Mouse (Mus musculus): ENCODE data around the gene Sbno1. TPM values are rescaled to one million over a fixed set of nuclear protein-coding genes. Genes with fewer than 3 reads are reported as not detected.
"Not testable (repeated sequence)": the region's sequence is repeated elsewhere in the genome, so short reads cannot be mapped to it uniquely, and the experiment has no call there.

Gene Sbno1
- polyA plus RNA-seq, 1 experiment from 2014 or later = 56.2 TPM

DNA sequence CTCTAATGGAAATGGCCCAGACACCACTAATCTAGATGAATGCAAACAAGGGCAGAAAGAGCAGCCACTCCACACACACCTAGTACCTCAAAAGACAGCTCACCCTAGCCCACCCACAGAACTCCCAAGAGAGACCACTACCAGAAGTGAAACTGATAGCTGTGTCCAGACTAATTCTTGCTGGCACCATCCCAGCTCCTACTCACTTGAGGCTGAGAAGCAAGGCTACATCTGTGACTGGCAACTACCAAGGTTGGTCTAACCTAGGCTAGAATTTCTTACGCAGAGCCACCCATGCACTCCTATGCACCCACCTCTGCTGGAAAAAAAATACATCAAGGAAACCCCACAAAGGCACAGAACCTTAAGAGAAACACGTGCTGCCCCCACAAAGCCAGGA is 75.5 kb downstream of the Sbno1 start:
- Histone ChIP-seq H3K27me3 (ENCODE audit: insufficient read depth, low read length) (no peaks in the 10 kb centered on the region), H3K27ac (0 out of 2 replicates have a peak overlapping the region, but pooled peaks have one; percentile 97), H3K4me1 (replicated peaks; ENCODE audit: insufficient read depth, low read length) (peaks cover 14% of the 10 kb centered on the region), H3K9me3 (replicated peaks; ENCODE audit: low read length) (no peaks in the 10 kb centered on the region), H3K4me2 (ENCODE audit: low read length) (no peak overlapping the region), H3K36me3 (ENCODE audit: insufficient read depth, low read length) (peaks cover 27% of the 10 kb centered on the region), H3K9ac (ENCODE audit: low read depth, low read length) (no peak overlapping the region), H3K4me3 (replicated peaks; ENCODE audit: low read depth, low read length) (no peak overlapping the region)
- DNase-seq (ENCODE audit: low spot score) (no peak), ATAC-seq (replicated peaks; ENCODE audit: low FRiP score, low read depth) (no peak)
- WGBS = 72% methylated on average over 2 of the region's 2 CpGs
- TF ChIP-seq CTCF (IDR thresholded peaks at IDR 0.05; ENCODE audit: low read depth) = no peak

- Histone ChIP-seq H3K27me3 (ENCODE audit: insufficient read depth, low read length) (no peaks in the 10 kb centered on the region), H3K36me3 (ENCODE audit: insufficient read depth, low read length) (peaks cover 37% of the 10 kb centered on the region)
- WGBS = 93% methylated on average over 17 of the region's 17 CpGs
These were observed 76.6 kb downstream of the Sbno1 start for GRCm38 (mm10) chr5:124349196-124349595.

DNA sequence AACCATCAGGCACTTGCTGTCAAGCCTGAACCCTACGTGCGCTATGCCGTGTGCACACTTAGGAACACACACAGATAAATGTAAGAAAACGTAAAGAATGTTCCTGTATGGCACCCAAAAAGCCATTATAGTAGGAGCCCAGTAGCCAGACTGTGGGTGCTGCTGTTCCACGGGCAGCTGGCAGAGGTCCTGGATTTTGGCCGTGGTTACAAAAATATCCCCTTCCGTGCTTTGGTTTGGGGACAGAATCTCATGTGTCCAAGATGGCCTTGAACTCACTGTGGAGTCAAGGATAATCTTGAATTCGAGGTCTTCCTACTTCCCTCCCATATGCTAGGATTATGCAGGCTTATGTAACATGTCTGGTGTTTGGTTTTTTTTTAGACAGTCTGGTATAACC is 82.9 kb downstream of the Sbno1 start:
- no peak for DNase-seq (ENCODE audit: low spot score)
- no peak overlapping the region for H3K27ac ChIP-seq
- no peak overlapping the region for H3K4me3 ChIP-seq (replicated peaks; ENCODE audit: low read depth, low read length)
- no peaks in the 10 kb centered on the region for H3K27me3 ChIP-seq (ENCODE audit: insufficient read depth, low read length)
- H3K9ac ChIP-seq (ENCODE audit: low read depth, low read length) = no peak overlapping the region
- H3K36me3 ChIP-seq (ENCODE audit: insufficient read depth, low read length) = peaks cover 27% of the 10 kb centered on the region
- no peak for TF ChIP-seq CTCF (IDR thresholded peaks at IDR 0.05; ENCODE audit: low read depth)
- no peaks in the 10 kb centered on the region; the same call in 1 of the 2 replicates for H3K4me1 ChIP-seq (replicated peaks; ENCODE audit: insufficient read depth, low read length)
- WGBS = 74% methylated on average over 8 of the region's 8 CpGs
- ATAC-seq (replicated peaks; ENCODE audit: low FRiP score, low read depth) = no peak
- no peaks in the 10 kb centered on the region for H3K9me3 ChIP-seq (replicated peaks; ENCODE audit: low read length)
- H3K4me2 ChIP-seq (ENCODE audit: low read length) = no peak overlapping the region

More at GRCm38 (mm10) chr5:124349196-124349595, 76.6 kb downstream of the Sbno1 start:
- no peak overlapping the region for H3K9ac ChIP-seq (ENCODE audit: low read depth, low read length)
- H3K9me3 ChIP-seq (replicated peaks; ENCODE audit: low read length) = no peaks in the 10 kb centered on the region
- no peak overlapping the region for H3K4me3 ChIP-seq (replicated peaks; ENCODE audit: low read depth, low read length)
- DNase-seq (ENCODE audit: low spot score) (no peak), ATAC-seq (replicated peaks; ENCODE audit: low FRiP score, low read depth) (no peak)
- peaks cover 14% of the 10 kb centered on the region for H3K4me1 ChIP-seq (replicated peaks; ENCODE audit: insufficient read depth, low read length)
- H3K27ac ChIP-seq = no peak overlapping the region
- TF ChIP-seq CTCF (IDR thresholded peaks at IDR 0.05; ENCODE audit: low read depth) = no peak
- no peak overlapping the region for H3K4me2 ChIP-seq (ENCODE audit: low read length)

DNA sequence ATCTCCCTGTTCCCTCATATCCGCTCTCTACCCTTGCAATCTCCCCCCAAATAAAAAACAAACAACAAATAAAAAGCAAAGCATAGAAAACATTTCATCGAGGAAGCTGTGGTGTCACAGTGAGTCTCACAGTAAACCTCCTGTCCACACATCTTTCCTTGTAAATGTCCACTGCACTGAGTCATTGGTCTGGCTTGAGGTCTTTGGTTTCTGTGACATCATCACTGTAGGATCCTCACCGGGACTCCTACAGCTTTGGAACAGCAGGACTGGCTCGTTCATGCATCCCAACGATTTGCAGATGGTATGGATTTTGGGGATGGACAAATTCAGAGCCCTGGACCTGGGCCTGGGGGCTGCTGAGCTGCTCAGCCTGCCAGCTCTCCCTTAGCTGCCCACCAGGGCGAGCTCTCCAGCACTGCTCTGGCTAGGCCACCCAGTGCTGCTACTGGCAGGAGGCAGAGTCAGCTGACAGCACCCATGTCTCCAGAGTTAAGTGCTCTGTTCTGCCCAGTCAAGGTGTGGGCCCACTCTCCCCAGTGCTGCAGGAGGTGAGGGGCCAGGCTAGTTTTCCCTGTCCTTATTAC is 84.0 kb downstream of the Sbno1 start:
- ATAC-seq (replicated peaks; ENCODE audit: low FRiP score, low read depth) = 0 out of 2 replicates have a peak, but pooled peaks have one; percentile 57
- WGBS = 63% methylated on average over 6 of the region's 6 CpGs
- H3K4me3 ChIP-seq (replicated peaks; ENCODE audit: low read depth, low read length); H3K9me3 ChIP-seq (replicated peaks; ENCODE audit: low read length); H3K9ac ChIP-seq (ENCODE audit: low read depth, low read length); H3K27ac ChIP-seq; DNase-seq (ENCODE audit: low spot score); H3K4me2 ChIP-seq (ENCODE audit: low read length); H3K4me1 ChIP-seq (replicated peaks; ENCODE audit: insufficient read depth, low read length); H3K27me3 ChIP-seq (ENCODE audit: insufficient read depth, low read length): not testable (repeated sequence)
- peaks cover 25% of the 10 kb centered on the region for H3K36me3 ChIP-seq (ENCODE audit: insufficient read depth, low read length)
- peak; percentile 46; the same call in 1 of the 2 replicates for TF ChIP-seq CTCF (IDR thresholded peaks at IDR 0.05; ENCODE audit: low read depth)

GRCm38 (mm10) chr5:124338791-124339190 is 87.0 kb downstream of the Sbno1 start:
- Histone ChIP-seq H3K9me3 (replicated peaks; ENCODE audit: low read length) (no peaks in the 10 kb centered on the region), H3K27ac (no peak overlapping the region), H3K4me2 (ENCODE audit: low read length) (no peak overlapping the region), H3K4me1 (replicated peaks; ENCODE audit: insufficient read depth, low read length) (peaks cover 4% of the 10 kb centered on the region; the same call in 1 of the 2 replicates), H3K9ac (ENCODE audit: low read depth, low read length) (no peak overlapping the region), H3K36me3 (ENCODE audit: insufficient read depth, low read length) (peaks cover 3% of the 10 kb centered on the region; the same call in 1 of the 2 replicates), H3K27me3 (ENCODE audit: insufficient read depth, low read length) (no peaks in the 10 kb centered on the region), H3K4me3 (replicated peaks; ENCODE audit: low read depth, low read length) (no peak overlapping the region)
- no peak for DNase-seq (ENCODE audit: low spot score)
- TF ChIP-seq CTCF (IDR thresholded peaks at IDR 0.05; ENCODE audit: low read depth) = no peak
- 85% methylated on average over 8 of the region's 8 CpGs for WGBS
- ATAC-seq (replicated peaks; ENCODE audit: low FRiP score, low read depth) = no peak

DNA sequence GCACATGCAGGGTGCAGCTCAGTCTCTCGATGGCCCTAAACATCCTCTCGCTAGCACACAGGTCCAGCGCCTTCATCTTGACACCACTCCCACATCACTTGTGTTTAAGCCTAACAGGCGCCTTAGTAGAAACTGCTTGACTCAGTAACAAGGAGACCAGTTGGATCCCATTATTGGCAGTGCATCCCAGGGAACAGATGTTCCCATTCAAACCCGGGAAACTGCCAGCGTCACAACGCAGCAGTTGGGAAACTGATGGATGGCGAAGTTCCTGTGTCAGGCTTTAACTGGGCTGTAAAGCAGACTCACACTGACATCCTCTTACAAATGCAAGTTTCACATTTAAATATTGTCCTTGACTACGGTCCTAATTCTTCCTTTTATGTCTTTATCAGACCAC is 87.9 kb downstream of the Sbno1 start:
- no peak for ATAC-seq (replicated peaks; ENCODE audit: low FRiP score, low read depth)
- peak overlapping the region; percentile 13; the same call in 1 of the 2 replicates for H3K27ac ChIP-seq
- peak; percentile 77 for DNase-seq (ENCODE audit: low spot score)
- no peak overlapping the region for H3K9ac ChIP-seq (ENCODE audit: low read depth, low read length)
- H3K4me2 ChIP-seq (ENCODE audit: low read length) = no peak overlapping the region
- TF ChIP-seq CTCF (IDR thresholded peaks at IDR 0.05; ENCODE audit: low read depth) = no peak
- no peaks in the 10 kb centered on the region for H3K27me3 ChIP-seq (ENCODE audit: insufficient read depth, low read length)
- no peak overlapping the region for H3K4me3 ChIP-seq (replicated peaks; ENCODE audit: low read depth, low read length)
- 30% methylated on average over 9 of the region's 9 CpGs for WGBS
- peaks cover 4% of the 10 kb centered on the region; the same call in 1 of the 2 replicates for H3K4me1 ChIP-seq (replicated peaks; ENCODE audit: insufficient read depth, low read length)
- peaks cover 3% of the 10 kb centered on the region; the same call in 1 of the 2 replicates for H3K36me3 ChIP-seq (ENCODE audit: insufficient read depth, low read length)
- H3K9me3 ChIP-seq (replicated peaks; ENCODE audit: low read length) = no peaks in the 10 kb centered on the region

Data from kidney, postnatal 0 days (tissue).